Mouse (Mus musculus) embryonic facial prominence, embryonic 10.5 days (tissue): ENCODE results near the gene Cryga. TPM values are rescaled to one million over a fixed set of nuclear protein-coding genes. Genes with fewer than 3 reads are reported as not detected.

ENCODE experiments used
- DNase-seq: peaks from one replicate; pipeline ENCODE4 v3.0.0-alpha.2; 2017; ENCODE audit warnings: low spot score
- H3K27ac ChIP-seq: fragments of 300-500 bp; sonication (generic); replicated peaks from 2 replicates; pipeline ENCODE4 v1.5.1; 2016; ENCODE audit warnings: mild to moderate bottlenecking
- H3K27me3 ChIP-seq: fragments of 300-500 bp; sonication (generic); replicated peaks from 2 replicates; pipeline ENCODE4 v1.6.1; 2016; ENCODE audit warnings: low read depth, mild to moderate bottlenecking; ENCODE audit not compliant: poor library complexity, severe bottlenecking
- H3K36me3 ChIP-seq: fragments of 300-500 bp; sonication (generic); replicated peaks from 2 replicates; pipeline ENCODE4 v1.6.1; 2016; ENCODE audit warnings: mild to moderate bottlenecking, moderate library complexity
- H3K4me1 ChIP-seq: fragments of 300-500 bp; sonication (generic); 2 replicates; pipeline ENCODE4 v1.6.1; 2016
- H3K4me3 ChIP-seq: fragments of 300-500 bp; sonication (generic); 2 replicates; pipeline ENCODE4 v1.5.1; 2016; ENCODE audit warnings: mild to moderate bottlenecking, moderate library complexity
- H3K9me3 ChIP-seq: fragments of 300-500 bp; sonication (generic); 2 replicates; pipeline ENCODE4 v1.6.1; 2016; ENCODE audit warnings: mild to moderate bottlenecking
- WGBS: fragments of 180-500 bp; shearing (Covaris S2); methylation state at CpG from one replicate; pipeline ENCODE4 v1.1.7; 2016; 5-methylcytosine and 5-hydroxymethylcytosine counted together
- polyA plus RNA-seq: library from polyadenylated mRNA; unstranded; fragments of >200 nt; fragmentation: Nextera tagmentation; extraction: Ambion mirVana; gene quantifications from 2 replicates; pipeline ENCODE4 v1.2.1, GENCODE M21; 2016

The Cryga gene
- polyA plus RNA-seq, 1 experiment from 2014 or later: not detected

DNA sequence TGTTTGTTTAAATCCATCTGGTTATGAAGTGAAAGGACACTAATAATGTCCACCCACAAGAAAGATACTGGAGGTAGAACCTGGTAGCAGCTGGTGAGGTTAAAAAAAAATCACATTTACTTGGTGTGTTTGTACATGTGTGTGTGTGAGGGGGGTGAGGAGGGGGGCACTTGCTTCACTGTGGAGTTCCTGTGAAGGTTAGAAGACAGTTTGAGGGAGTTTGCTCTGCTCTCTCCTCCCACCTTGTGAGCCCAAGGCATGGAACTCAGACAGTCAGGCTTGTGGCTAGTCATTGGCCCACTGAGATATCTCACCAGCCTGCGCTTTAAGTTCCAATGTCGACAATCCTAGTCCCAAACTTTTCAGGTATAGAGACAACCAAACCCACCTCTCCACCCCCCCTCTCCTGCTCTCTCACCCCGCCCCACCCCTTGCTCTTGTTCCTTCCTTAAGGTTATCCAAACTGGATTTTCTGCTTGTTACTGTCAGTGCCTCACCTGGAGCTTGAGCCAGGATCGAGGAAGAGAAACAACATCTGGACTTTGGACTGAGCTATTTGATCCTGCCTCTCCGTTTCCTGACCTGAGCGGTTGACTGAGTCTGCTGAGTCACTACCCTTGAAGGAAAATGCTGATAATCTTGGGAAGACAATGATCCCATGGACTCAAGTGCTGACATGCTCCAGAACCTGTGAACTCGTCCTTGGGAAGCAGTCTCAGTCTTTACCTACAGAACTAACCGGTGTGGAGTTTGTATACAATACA, 15.2 kb upstream of the Cryga start:
- Histone ChIP-seq H3K27ac (no peak overlapping the region), H3K27me3 (no peaks in the 10 kb centered on the region), H3K9me3 (no peaks in the 10 kb centered on the region), H3K4me1 (no peaks in the 10 kb centered on the region; the same call in none of the 2 replicates), H3K4me3 (no peak overlapping the region), H3K36me3 (no peaks in the 10 kb centered on the region)
- 71% methylated on average over 8 of the region's 8 CpGs for WGBS
- DNase-seq: no peak

- Histone ChIP-seq H3K36me3 (no peaks in the 10 kb centered on the region), H3K27ac (no peak overlapping the region), H3K9me3 (no peaks in the 10 kb centered on the region), H3K27me3 (0 out of 2 replicates have a peak, but pooled peaks cover 3% of the 10 kb centered on the region), H3K4me3 (no peak overlapping the region), H3K4me1 (peaks cover 8% of the 10 kb centered on the region; the same call in 1 of the 2 replicates)
- 92% methylated on average over 5 of the region's 5 CpGs for WGBS
- DNase-seq: no peak
These were observed 10.5 kb upstream of the Cryga start for GRCm38 (mm10) chr1:65113536-65114172.

DNA sequence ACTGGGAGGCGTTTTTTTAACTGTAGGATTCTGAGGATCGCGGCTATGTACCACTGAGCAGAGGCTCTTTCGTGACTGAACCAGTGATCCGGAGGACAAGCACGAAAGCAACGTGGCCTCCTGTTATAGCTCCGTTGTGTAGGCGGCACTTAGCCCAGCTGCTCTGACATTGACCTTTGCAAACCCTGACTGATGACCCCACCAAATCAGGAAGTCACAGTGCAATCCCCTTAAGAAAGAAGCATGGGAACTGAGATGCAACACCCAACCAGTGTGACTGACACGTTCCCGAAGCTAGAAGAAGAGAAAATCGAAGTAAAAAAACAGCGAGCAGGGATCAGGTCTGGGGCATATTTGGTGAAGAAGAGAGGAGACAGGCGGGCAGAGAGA, 9.6 kb upstream of the Cryga start:
- no peak for DNase-seq
- peak overlapping the region; percentile 30; the same call in 1 of the 2 replicates for H3K4me3 ChIP-seq

GRCm38 (mm10) chr1:65112031-65112806, 9.0 kb upstream of the Cryga start:
- Histone ChIP-seq H3K27me3 (0 out of 2 replicates have a peak, but pooled peaks cover 3% of the 10 kb centered on the region), H3K36me3 (no peaks in the 10 kb centered on the region), H3K27ac (no peak overlapping the region), H3K4me1 (peaks cover 8% of the 10 kb centered on the region; the same call in 1 of the 2 replicates), H3K9me3 (no peaks in the 10 kb centered on the region), H3K4me3 (peak overlapping the region; percentile 30)
- DNase-seq: peak; percentile 85
- WGBS: 16% methylated on average over 8 of the region's 8 CpGs

More for the DNA sequence above, 9.6 kb upstream of the Cryga start:
- Histone ChIP-seq H3K4me1 (peaks cover 8% of the 10 kb centered on the region; the same call in 1 of the 2 replicates), H3K27ac (no peak overlapping the region), H3K36me3 (no peaks in the 10 kb centered on the region), H3K27me3 (0 out of 2 replicates have a peak, but pooled peaks cover 3% of the 10 kb centered on the region), H3K9me3 (no peaks in the 10 kb centered on the region)
- whole genome bisulfite sequencing: 55% methylated on average over 14 of the region's 14 CpGs

DNA sequence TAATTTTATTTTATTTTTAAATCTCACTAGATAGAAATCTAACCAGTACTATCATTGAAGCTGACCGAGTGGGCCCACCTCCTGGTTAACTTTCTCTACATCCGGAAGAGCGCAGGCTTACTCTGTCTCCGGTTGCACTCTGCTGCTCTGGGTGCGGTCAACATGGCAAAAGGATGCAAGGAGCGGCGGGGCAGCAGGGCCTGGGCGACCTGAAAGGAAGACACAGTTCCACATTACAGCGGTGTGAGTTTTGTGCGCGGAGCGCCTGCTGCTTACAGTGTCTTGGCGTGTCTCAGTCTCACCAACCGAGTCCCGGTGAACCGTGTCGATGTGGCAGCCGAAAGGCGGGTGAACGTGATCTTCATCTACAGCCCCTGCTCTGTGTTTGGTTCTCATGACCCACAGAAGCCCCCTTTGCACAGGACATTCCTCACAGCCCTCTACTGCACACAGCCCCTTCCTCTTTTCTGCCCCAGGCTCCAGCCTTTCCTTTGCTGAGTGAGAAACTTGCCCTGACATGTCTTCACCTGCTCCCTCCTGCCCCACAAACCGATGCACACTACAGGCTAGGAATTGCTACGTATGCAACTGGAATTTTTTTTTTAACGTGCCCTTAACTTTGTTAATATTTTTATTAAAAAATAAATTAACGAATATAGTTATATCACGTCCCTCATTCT, 6.7 kb upstream of the Cryga start:
- no peak for DNase-seq
- WGBS: 78% methylated on average over 25 of the region's 25 CpGs

GRCm38 (mm10) chr1:65109196-65109595, 6.0 kb upstream of the Cryga start:
- Histone ChIP-seq H3K27ac (no peak overlapping the region), H3K36me3 (no peaks in the 10 kb centered on the region), H3K27me3 (0 out of 2 replicates have a peak, but pooled peaks cover 3% of the 10 kb centered on the region), H3K4me1 (peaks cover 8% of the 10 kb centered on the region; the same call in 1 of the 2 replicates), H3K9me3 (no peaks in the 10 kb centered on the region), H3K4me3 (no peak overlapping the region)
- 91% methylated on average over 8 of the region's 8 CpGs for WGBS
- DNase-seq: no peak

More for the DNA sequence above, 6.7 kb upstream of the Cryga start:
- no peak overlapping the region; the same call in 1 of the 2 replicates for H3K27ac ChIP-seq
- no peak overlapping the region for H3K4me3 ChIP-seq
- peaks cover 8% of the 10 kb centered on the region; the same call in 1 of the 2 replicates for H3K4me1 ChIP-seq
- 0 out of 2 replicates have a peak, but pooled peaks cover 3% of the 10 kb centered on the region for H3K27me3 ChIP-seq
- H3K36me3 ChIP-seq: no peaks in the 10 kb centered on the region
- H3K9me3 ChIP-seq: no peaks in the 10 kb centered on the region

DNA sequence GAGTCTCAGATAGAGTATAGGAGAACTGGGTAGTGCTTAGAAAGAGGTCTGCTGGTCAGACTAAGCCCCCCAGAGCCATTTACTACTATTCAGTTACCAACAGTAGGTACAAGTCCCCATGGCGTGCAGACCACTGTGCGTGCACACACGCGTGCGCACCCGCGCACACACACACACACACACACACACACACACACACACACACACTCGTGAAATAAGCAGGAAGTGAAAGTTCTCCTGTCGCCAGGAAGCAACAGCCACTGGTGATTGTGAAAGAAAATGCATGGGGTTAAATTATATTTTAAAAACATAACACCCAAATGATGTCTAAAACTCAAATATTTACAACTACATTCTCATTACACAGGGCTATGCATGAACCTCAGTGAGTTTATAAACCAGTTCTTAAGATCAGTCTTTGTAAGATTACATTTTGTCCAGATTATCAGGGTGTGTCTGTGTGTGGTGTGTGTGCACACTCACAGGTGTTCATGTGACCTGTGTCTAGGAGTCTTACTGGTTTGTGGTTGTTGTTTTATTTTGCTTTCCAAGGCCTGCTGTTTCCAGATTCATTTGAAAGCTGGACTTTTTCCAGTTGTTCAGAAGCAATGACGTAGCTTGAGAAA, 4.6 kb upstream of the Cryga start:
- no peaks in the 10 kb centered on the region for H3K9me3 ChIP-seq
- peaks cover 5% of the 10 kb centered on the region; the same call in 1 of the 2 replicates for H3K4me1 ChIP-seq
- 0 out of 2 replicates have a peak, but pooled peaks cover 3% of the 10 kb centered on the region for H3K27me3 ChIP-seq
- no peak overlapping the region for H3K4me3 ChIP-seq
- DNase-seq: no peak
- H3K27ac ChIP-seq: no peak overlapping the region
- 90% methylated on average over 10 of the region's 10 CpGs for WGBS
- no peaks in the 10 kb centered on the region for H3K36me3 ChIP-seq

DNA sequence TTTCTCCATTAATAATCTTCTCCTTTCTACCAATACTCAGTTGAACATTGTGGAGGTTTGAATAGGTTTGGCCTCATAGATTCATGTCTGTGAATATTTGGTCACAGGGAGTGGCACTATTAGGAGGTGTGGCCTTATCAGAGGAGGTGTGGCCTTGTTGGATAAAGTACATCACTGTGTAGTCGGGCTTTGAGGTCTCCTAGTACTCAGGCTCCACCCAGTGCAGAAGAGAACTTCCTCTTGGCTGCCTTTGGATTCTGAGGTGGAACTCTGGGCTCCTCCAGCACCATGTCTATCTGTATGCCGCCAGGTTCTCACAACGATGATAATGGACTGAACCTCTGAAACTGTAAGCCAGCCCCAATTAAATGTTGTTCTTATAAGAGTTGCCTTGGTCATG, 6.2 kb downstream of the Cryga start:
- Histone ChIP-seq H3K27ac (no peak overlapping the region), H3K36me3 (no peaks in the 10 kb centered on the region), H3K27me3 (no peaks in the 10 kb centered on the region), H3K9me3 (no peaks in the 10 kb centered on the region), H3K4me3 (no peak overlapping the region), H3K4me1 (no peaks in the 10 kb centered on the region)
- 90% methylated on average over 3 of the region's 3 CpGs for WGBS
- no peak for DNase-seq

DNA sequence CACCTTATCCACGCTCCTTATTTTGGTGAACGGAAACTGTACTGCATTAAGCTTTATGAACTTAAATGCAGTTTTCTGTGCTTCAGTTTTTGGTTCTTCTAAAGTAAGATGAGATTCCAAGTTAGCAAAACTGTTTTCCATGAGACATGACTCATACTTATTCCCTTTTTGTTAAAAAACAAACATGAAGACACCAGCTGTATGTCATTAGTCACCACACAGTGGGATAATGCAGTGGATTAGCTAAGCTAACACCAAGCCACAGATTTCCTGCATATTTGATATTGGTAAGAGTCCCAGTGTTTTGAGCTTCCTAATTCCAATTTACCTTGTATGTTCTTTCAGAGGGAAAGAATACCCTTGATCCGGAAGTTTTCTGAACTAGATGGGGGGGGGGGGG, 11.6 kb downstream of the Cryga start:
- Histone ChIP-seq H3K4me1 (no peaks in the 10 kb centered on the region), H3K27me3 (no peaks in the 10 kb centered on the region), H3K36me3 (no peaks in the 10 kb centered on the region), H3K4me3 (no peak overlapping the region), H3K9me3 (no peaks in the 10 kb centered on the region), H3K27ac (no peak overlapping the region)
- DNase-seq: no peak
- 91% methylated on average over 3 of the region's 3 CpGs for WGBS

GRCm38 (mm10) chr1:65090370-65090769, 12.8 kb downstream of the Cryga start:
- Histone ChIP-seq H3K9me3 (no peaks in the 10 kb centered on the region), H3K4me3 (no peak overlapping the region), H3K27me3 (no peaks in the 10 kb centered on the region), H3K27ac (no peak overlapping the region), H3K36me3 (no peaks in the 10 kb centered on the region), H3K4me1 (no peaks in the 10 kb centered on the region)
- WGBS: 79% methylated on average over 2 of the region's 2 CpGs
- DNase-seq: no peak

DNA sequence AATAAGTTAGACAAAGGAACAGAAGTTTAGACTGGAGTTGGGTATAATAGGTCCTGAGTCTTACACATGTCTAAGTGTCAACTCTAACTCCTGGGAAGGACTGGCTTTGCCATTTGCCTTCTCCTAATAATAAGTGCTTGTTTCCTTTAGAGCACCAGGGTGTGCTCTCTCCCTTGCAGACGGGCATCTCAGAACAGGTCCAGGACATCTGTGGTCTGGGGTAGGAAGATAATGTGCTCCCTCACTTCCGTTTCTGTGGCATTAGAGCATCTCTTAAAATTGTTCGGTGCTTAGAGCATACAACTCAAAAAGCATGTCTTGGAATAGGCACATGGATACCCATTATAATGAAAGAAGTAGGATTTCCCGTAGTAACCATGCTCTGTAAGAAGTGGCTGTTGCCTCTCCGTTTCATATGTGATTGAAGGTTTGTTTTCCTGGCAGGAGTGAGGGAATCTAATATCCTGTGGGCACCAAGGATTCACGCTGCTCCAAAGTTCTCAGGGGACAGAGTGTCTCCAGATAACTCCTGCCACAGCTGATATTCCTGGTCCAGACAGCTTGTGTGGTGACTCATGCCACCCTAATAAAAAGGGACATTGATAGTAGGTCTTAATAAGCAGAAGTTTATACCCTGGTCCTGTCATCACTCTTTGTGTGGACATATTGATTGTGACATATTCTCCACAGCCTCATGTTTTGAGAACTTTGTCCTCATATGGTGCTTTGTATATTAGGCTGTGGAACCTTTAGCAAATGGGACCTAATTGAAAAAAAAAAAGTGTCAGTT, 14.4 kb downstream of the Cryga start:
- Histone ChIP-seq H3K4me3 (no peak overlapping the region), H3K4me1 (no peaks in the 10 kb centered on the region), H3K27ac (no peak overlapping the region), H3K36me3 (no peaks in the 10 kb centered on the region), H3K27me3 (no peaks in the 10 kb centered on the region), H3K9me3 (no peaks in the 10 kb centered on the region)
- DNase-seq: no peak
- 76% methylated on average over 6 of the region's 6 CpGs for WGBS
